Mouse (Mus musculus): ENCODE results near the gene Tmem235. TPM values are rescaled to one million over a fixed set of nuclear protein-coding genes. Genes with fewer than 3 reads are reported as not detected.

The Tmem235 gene
- polyA plus RNA-seq (2017; shearing (Covaris generic)), result not detected

GRCm38 (mm10) chr11:117860601-117861000 lies at the start of gene Tmem235:
Gene Tmem235, plus strand, starts transcription at chr11:117860752.

GRCm38 (mm10) chr11:117825333-117826101 lies 35.0 kb upstream of the Tmem235 start, which contains the start of the genes Afmid and Tk1:
Gene Afmid, plus strand, starts transcription at chr11:117825924.
Gene Tk1, minus strand, starts transcription at chr11:117826092.

GRCm38 (mm10) chr11:117848985-117849671 lies 11.4 kb upstream of the Tmem235 start, which contains the start of gene Birc5:
Gene Birc5, plus strand, starts transcription at chr11:117849251.

GRCm38 (mm10) chr11:117872861-117873608 lies 12.5 kb downstream of the Tmem235 start, which contains the start of gene Tha1:
Gene Tha1, minus strand, starts transcription at chr11:117873481.

Other genes starting within 250 kb of the Tmem235 start
- gene Tnrc6c, start 206.5 kb upstream of the Tmem235 start, polyA plus RNA-seq (2017; shearing (Covaris generic)), result 19.1 TPM
- gene Tmc8, start 78.7 kb upstream of the Tmem235 start, polyA plus RNA-seq (2017; shearing (Covaris generic)), result 41.4 TPM
- 111 TPM for gene Tmc6, start 78.6 kb upstream of the Tmem235 start, polyA plus RNA-seq (2017; shearing (Covaris generic))
- not detected for gene 6030468B19Rik, start 63.1 kb upstream of the Tmem235 start, polyA plus RNA-seq (2017; shearing (Covaris generic))
- gene Gm20708, start 51.1 kb upstream of the Tmem235 start, polyA plus RNA-seq (2017; shearing (Covaris generic)), result 1.7 TPM
- gene Syngr2, start 51.1 kb upstream of the Tmem235 start, polyA plus RNA-seq (2017; shearing (Covaris generic)), result 97.3 TPM
- gene Afmid, start 34.8 kb upstream of the Tmem235 start, polyA plus RNA-seq (2017; shearing (Covaris generic)), result 17.8 TPM
- 13.2 TPM for gene Tk1, start 34.7 kb upstream of the Tmem235 start, polyA plus RNA-seq (2017; shearing (Covaris generic))
- 0.43 TPM for gene Birc5, start 11.5 kb upstream of the Tmem235 start, polyA plus RNA-seq (2017; shearing (Covaris generic))
- 9.5 TPM for gene Tha1, start 12.7 kb downstream of the Tmem235 start, polyA plus RNA-seq (2017; shearing (Covaris generic))
- gene Socs3, start 109.3 kb downstream of the Tmem235 start, polyA plus RNA-seq (2017; shearing (Covaris generic)), result 515 TPM
- gene Pgs1, start 125.5 kb downstream of the Tmem235 start, polyA plus RNA-seq (2017; shearing (Covaris generic)), result 44.4 TPM

All from effector memory CD4-positive, alpha-beta T cell, adult 7 months (primary cell).